Mouse (Mus musculus): ENCODE results near the gene Frmd5.
A peak's percentile ranks its signal among the peaks of the same experiment; 100 is the strongest.

Frmd5 gene

DNA sequence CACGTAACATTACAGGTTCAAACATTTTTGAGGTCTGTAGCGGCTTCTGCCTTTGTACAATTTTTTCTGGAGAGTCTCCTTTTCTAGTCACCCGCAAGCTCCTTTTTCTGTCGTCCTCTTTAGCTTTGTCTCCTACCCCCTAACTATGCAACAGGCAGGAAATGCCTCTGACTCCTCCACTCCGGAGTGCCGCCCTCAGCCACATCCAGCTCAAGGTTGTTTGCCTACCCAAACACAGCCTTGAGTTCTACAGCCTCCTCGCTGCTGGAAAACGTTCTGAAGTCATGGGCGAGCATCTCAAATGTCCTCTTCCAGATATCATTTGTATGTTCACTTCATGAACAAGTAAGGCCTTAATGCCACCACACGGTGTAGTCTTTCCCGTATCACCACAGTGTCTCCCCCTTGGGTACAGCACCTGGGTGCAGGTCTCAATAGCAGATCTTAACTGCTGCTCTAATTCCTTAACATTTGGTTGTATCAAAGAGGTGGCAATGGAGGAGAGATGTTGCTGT is 45.5 kb downstream of the Frmd5 start:
- DNase-seq, result no peak

DNA sequence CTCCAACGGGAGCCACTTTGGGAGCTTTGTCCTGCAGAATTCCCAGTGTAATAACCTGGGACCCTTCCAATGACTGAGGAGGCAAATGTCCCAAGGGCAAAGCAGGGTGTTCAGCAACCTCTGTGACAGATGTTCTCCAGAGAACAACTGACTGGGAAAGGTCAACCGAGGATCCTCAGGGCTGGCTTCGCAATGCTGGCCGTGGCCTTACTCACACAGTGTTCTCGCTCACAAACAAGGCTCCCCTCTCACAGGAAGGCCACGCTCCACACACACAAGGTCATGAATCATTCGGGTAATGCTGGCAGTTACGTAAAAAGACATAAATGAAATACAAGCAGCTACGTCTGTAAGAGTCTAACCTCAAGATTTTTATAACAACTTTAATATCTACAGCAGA is 46.2 kb downstream of the Frmd5 start:
- peak; percentile 95 for DNase-seq

DNA sequence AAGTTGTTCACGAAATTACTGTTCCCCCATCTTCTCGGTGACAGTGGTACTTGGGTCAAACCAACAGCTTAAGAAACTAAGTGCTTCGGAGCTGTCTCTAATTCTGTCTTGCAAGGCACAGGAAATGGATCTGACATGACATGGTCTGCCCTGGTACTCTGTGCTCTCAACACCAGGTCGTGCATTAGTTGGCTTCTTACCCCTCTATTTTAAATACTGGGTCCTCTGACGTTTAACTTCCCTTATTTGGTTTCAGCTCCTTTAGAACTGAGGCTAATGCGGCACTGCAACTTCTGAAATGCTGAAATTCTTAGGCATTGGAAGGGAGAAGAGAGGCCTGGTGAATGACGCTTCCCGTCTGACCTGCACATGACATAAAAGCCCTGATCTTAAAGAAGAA is 48.6 kb downstream of the Frmd5 start:
- no peak for DNase-seq

GRCm38 (mm10) chr2:121756336-121756735 is 50.6 kb downstream of the Frmd5 start:
- DNase-seq, result no peak

DNA sequence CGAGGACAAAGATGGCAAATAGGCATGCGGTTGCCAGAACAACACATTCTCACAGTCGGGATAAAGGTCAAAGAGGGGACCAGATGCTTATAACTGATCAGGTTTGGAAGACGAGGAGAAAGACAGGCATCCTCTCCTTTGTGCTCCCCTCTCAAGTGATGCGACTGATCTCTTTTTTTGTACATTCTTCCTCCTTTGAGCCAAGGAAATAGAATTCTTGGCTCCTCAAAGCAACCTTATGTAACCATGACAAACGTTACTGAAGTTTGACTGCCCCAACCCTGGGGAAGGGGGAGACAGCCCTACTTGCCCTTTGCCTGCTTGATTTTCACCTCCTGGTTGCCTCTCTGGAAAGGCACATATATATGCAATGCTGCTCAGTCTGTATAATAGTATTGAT is 51.8 kb downstream of the Frmd5 start:
- no peak for DNase-seq

DNA sequence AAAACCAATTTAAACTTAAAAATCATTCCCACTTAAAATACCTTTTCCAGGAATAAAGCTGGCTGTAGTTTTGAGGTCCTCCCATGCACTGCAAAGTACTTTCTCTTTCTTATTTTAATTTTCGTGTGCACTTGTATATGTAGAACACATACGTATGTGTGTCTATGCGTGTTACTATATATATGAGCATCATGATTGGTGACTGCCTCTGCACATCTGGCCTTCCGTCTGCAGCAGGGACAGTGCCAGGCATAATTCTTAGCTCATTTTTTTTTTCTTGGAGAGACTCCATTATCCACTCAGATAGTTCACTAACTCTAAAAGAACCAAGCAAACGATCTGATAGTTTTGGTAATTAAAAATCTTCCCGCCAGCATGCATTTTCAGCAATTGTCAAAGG is 56.8 kb downstream of the Frmd5 start:
- no peak for DNase-seq

- no peak for DNase-seq
Measured at GRCm38 (mm10) chr2:121741151-121741550, 65.7 kb downstream of the Frmd5 start.

DNA sequence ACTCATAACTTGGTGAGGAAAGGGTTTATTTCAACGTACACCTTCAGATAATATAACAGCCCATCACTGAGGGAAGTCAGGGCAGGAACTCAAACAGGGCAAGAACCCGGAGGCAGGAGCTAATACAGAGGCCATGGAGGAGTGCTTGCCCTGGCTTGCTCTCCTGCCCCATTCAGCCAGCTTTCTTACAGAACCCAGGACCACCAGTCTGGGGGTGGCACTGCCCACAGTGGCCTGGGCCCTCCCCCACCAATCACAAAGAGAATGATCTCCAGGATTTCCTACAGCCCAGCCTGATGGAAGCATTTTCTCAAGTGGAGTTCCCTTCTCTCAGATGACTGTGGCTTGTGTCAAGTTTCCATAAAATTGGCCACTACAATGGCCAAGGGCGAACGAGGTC is 67.5 kb downstream of the Frmd5 start:
- DNase-seq, result peak; percentile 64

DNA sequence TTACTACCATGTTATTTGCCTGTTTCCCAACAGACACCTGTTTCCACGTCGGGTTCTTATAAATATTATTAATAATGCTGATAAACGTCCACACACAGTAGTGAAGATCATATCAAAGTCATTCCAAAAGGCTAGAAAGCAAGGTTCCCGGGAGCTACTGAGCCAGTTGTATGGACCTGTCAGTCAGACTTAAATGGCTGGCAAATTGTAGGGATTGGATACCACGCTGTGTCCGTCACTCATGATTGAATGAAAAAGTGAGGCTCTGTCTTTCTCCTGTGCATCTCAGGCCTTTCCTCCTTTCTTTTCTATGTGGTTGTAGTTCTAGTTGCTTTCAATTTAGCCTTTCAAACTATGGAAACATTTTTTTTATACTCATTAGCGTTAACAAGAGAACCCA is 73.5 kb downstream of the Frmd5 start:
- no peak for DNase-seq

DNA sequence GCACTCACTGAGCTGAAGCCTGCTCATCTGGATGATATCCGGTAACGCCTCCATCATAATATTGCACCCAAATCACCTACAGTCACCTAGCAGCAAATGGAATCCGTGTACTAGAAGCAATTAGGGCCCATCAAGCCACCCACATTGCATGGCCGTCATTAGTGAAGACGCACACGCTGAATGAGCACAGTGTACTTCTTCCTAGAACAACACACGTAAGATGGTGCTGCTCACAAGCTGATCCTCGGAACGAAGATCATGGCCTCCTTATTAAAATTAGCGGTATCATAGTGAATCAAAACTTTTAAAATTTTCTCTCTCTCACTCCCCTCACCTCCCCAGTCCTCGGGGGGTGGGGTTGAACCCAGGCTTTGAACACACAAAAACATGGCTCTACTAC is 76.4 kb downstream of the Frmd5 start:
- DNase-seq, result peak; percentile 61

DNA sequence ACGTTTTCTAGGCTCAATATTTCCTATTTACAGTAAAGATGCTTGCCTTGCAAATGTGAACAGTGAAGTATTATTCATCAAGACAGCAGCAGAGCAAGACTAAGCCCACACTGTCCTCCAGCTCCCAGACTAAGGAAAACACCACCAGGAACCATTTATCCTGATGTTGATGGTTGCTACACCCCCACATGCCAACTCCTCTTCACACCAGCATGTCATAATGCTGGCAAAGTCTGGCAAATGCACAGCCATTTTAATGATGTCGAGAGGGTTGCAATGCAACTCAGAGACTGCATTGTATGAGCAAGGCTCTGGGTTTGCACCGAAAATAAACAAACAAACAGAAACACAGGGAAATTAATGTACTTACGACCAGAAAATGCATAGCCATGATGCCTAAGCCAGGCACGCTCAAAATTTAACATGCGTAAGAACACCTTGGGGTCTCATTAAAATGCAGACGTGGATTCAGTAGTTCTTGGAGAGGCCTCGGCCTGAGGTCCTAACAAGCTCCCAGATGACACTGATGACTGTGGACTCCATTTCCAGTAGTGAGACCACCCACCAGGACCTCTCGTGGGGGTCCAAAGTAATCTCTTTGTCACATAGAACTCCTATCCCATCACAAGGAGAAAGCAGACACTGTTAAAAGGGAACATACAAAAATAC is 77.8 kb downstream of the Frmd5 start:
- DNase-seq, result peak; percentile 81

DNA sequence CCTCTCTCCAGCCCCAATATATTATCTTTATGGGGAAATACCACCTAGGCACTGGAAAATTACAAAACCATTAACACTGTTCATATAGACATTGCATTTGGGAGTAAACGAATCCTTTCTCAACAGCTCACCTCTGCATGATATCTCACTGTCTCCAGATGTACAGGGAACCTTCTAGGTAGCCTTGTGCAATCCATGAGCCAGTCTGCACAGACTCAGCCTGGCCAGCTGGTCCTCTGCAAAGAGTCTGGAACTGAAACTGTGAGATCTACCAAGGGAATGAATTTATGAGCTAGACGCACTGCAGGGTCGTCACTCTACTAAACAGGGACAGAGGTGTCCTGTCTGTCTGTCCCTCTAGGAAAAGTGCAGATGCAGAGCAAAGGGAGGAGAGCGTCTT is 82.0 kb downstream of the Frmd5 start:
- DNase-seq, result peak; percentile 66

DNA sequence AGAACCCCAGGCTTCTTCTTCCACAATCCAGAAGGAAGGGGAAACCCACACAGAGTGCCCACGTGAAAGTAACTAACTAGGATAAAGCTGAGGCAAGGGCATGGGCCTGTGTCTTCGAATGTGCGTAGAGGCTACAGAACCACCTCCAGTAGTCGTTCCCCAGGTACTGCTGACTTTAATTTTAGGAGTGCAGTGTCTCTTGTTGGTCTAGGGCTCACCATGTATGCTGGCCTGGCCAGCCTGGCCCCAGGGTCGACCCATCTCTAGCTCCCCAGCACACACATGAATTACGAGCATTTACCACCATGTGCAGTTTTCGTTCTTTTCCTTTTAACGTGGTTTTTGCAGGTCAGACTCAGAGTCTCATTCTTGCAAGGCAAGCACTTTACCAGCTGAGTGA is 83.1 kb downstream of the Frmd5 start:
- peak; percentile 66 for DNase-seq

GRCm38 (mm10) chr2:121719000-121719399 is 87.9 kb downstream of the Frmd5 start:
- DNase-seq, result peak; percentile 51

GRCm38 (mm10) chr2:121717133-121717532 is 89.8 kb downstream of the Frmd5 start:
- DNase-seq, result peak; percentile 41

- DNase-seq, result peak; percentile 48
Measured at GRCm38 (mm10) chr2:121713567-121713966, 93.3 kb downstream of the Frmd5 start.

- peak; percentile 39 for DNase-seq
Measured at GRCm38 (mm10) chr2:121711748-121712384, 95.0 kb downstream of the Frmd5 start.

DNA sequence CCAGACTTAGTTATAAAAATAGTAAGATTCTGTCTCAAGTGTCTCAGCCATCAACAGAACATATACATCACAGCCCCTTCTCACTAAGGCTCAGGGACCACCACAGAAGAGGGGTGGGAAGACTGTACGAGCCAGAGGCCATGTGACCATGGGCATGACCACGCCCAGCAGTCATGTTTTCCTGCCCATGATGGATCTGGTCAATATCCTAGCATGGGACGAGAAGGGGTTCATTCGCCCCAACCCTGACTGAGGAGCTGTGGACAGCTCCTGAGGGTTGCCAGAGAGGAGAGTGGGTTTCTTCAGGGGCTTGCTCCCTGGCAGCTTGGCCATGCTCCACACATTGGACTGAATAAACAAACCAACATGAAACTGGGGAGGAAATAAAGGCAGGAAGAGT is 97.8 kb downstream of the Frmd5 start:
- peak; percentile 74 for DNase-seq

GRCm38 (mm10) chr2:121707461-121707860 is 99.4 kb downstream of the Frmd5 start:
- peak; percentile 23 for DNase-seq

- DNase-seq, result no peak
Measured at GRCm38 (mm10) chr2:121705756-121706155, 101.1 kb downstream of the Frmd5 start.

- peak; percentile 72 for DNase-seq
Measured at GRCm38 (mm10) chr2:121699331-121699730, 107.6 kb downstream of the Frmd5 start.

DNA sequence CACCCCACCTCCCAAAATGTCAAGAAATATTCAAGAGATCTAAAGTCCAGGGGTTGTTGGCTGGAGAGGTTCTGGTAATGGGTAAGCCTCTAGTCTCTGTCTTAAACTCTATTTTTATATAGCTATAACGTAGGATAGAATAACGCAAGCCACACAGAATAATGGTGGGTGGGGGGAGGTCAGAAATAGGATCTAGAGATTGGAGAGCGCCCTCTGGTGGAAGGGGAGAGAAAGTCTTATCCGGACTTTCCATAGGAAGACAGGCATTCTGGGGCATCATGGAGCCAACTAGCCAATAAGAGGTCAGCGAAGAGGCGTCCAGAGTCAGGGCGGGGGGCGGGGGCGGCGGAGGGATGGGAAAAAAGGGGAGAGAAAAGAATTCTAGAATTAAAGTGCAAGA is 111.5 kb downstream of the Frmd5 start:
- DNase-seq, result peak; percentile 71

DNA sequence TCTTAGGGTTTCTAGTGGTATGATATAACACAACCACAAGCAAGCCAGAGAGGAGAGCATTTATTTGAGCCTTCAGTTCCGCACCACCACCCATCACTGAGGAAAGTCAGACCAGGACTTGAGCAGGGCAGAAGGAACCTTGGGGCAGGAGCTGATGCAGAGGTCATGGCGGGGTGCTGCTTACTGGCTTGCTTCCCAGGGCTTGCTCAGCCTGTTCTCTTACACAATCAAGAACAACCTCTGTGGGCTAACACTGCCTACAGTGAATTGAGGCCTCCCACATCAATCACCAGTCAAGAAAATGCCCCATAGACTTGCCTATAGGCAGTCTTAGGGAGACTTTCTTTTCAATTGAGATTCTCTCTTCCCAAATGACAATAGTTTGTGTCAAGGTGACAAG is 118.8 kb downstream of the Frmd5 start:
- no peak for DNase-seq

GRCm38 (mm10) chr2:121683606-121684005 is 123.3 kb downstream of the Frmd5 start:
- DNase-seq, result no peak

GRCm38 (mm10) chr2:121682361-121682760 is 124.5 kb downstream of the Frmd5 start:
- DNase-seq, result no peak

Measured in heart, adult 11 months (tissue).